Mouse (Mus musculus): ENCODE measurements at regions not wholly inside any gene's neighbourhood (a gene's known extent, or its start where the extent isn't known, plus 50 kb on each side); places are given as distances from the start of the nearest gene placed in this dataset.

GRCm38 (mm10) chr9:46541001-46541400 lies 221.2 kb upstream of the 4931429L15Rik start:
- DNase-seq (ENCODE audit: low spot score in 2 of 2): no peak

- DNase-seq (ENCODE audit: low spot score in 2 of 2): no peak
Measured at GRCm38 (mm10) chr9:46538616-46539015, 218.8 kb upstream of the 4931429L15Rik start.

GRCm38 (mm10) chr9:46516401-46517130 lies 196.8 kb upstream of the 4931429L15Rik start:
- DNase-seq (ENCODE audit: low spot score in 2 of 2): no peak

GRCm38 (mm10) chr9:46512276-46513051 lies 192.7 kb upstream of the 4931429L15Rik start:
- no peak for DNase-seq (ENCODE audit: low spot score in 2 of 2)

- DNase-seq (ENCODE audit: low spot score in 2 of 2): no peak
Measured at GRCm38 (mm10) chr9:46511307-46511706, 191.5 kb upstream of the 4931429L15Rik start.

GRCm38 (mm10) chr9:46509896-46510295 lies 190.1 kb upstream of the 4931429L15Rik start:
- DNase-seq (ENCODE audit: low spot score in 2 of 2): no peak

- DNase-seq (ENCODE audit: low spot score in 2 of 2): no peak
Measured at GRCm38 (mm10) chr9:46509458-46509857, 189.7 kb upstream of the 4931429L15Rik start.

GRCm38 (mm10) chr9:46507036-46507435 lies 187.2 kb upstream of the 4931429L15Rik start:
- DNase-seq (ENCODE audit: low spot score in 2 of 2): no peak

GRCm38 (mm10) chr9:46504536-46504935 lies 184.8 kb upstream of the 4931429L15Rik start:
- DNase-seq (ENCODE audit: low spot score in 2 of 2): no peak

- DNase-seq (ENCODE audit: low spot score in 2 of 2): no peak
Measured at GRCm38 (mm10) chr9:46504133-46504416, 184.3 kb upstream of the 4931429L15Rik start.

- DNase-seq (ENCODE audit: low spot score in 2 of 2): no peak
Measured at GRCm38 (mm10) chr9:46503321-46504132, 183.7 kb upstream of the 4931429L15Rik start.

- DNase-seq (ENCODE audit: low spot score in 2 of 2): no peak
Measured at GRCm38 (mm10) chr9:46499426-46499825, 179.6 kb upstream of the 4931429L15Rik start.

GRCm38 (mm10) chr9:46498861-46499260 lies 179.1 kb upstream of the 4931429L15Rik start:
- DNase-seq (ENCODE audit: low spot score in 2 of 2): no peak

GRCm38 (mm10) chr9:46495276-46495675 lies 175.5 kb upstream of the 4931429L15Rik start:
- no peak for DNase-seq (ENCODE audit: low spot score in 2 of 2)

- DNase-seq (ENCODE audit: low spot score in 2 of 2): no peak
Measured at GRCm38 (mm10) chr9:46482859-46483443, 163.2 kb upstream of the 4931429L15Rik start.

GRCm38 (mm10) chr9:46482034-46482858 lies 162.5 kb upstream of the 4931429L15Rik start:
- DNase-seq (ENCODE audit: low spot score in 2 of 2): no peak

GRCm38 (mm10) chr9:46481491-46481890 lies 161.7 kb upstream of the 4931429L15Rik start:
- DNase-seq (ENCODE audit: low spot score in 2 of 2): no peak

GRCm38 (mm10) chr9:46480080-46480690 lies 160.4 kb upstream of the 4931429L15Rik start:
- no peak for DNase-seq (ENCODE audit: low spot score in 2 of 2)

GRCm38 (mm10) chr9:46478611-46479010 lies 158.8 kb upstream of the 4931429L15Rik start:
- DNase-seq (ENCODE audit: low spot score in 2 of 2): no peak

- no peak for DNase-seq (ENCODE audit: low spot score in 2 of 2)
Measured at GRCm38 (mm10) chr9:46476516-46476915, 156.7 kb upstream of the 4931429L15Rik start.

Measured in gastrocnemius, postnatal 4 days (tissue).